Mouse (Mus musculus) kidney, postnatal 4 days (tissue): ENCODE measurements around the gene Sox5.

ENCODE experiments used
- DNase-seq, 2 experiments: peaks; one replicate each; pipeline ENCODE4 v3.0.0; 2021; ENCODE audit warnings: mixed read lengths in 2 of 2

The Sox5 gene

GRCm38 (mm10) chr6:144168696-144169476, 612.9 kb downstream of the Sox5 start:
- DNase-seq, result no peak

GRCm38 (mm10) chr6:144167058-144167457, 614.7 kb downstream of the Sox5 start:
- no peak for DNase-seq

GRCm38 (mm10) chr6:144166651-144167050, 615.1 kb downstream of the Sox5 start:
- DNase-seq, result no peak

GRCm38 (mm10) chr6:144166104-144166503, 615.7 kb downstream of the Sox5 start:
- DNase-seq, result peak; percentile 46 to 51

GRCm38 (mm10) chr6:144163501-144163900, 618.3 kb downstream of the Sox5 start:
- DNase-seq, result no peak

- DNase-seq, result no peak
Measured at GRCm38 (mm10) chr6:144158637-144159036, 623.1 kb downstream of the Sox5 start.

- DNase-seq, result no peak
Measured at GRCm38 (mm10) chr6:144154892-144155424, 626.8 kb downstream of the Sox5 start.

GRCm38 (mm10) chr6:144151957-144152356, 629.8 kb downstream of the Sox5 start:
- DNase-seq, result no peak

GRCm38 (mm10) chr6:144151075-144151474, 630.7 kb downstream of the Sox5 start:
- DNase-seq, result no peak

- no peak for DNase-seq
Measured at GRCm38 (mm10) chr6:144137397-144137796, 644.4 kb downstream of the Sox5 start.

GRCm38 (mm10) chr6:144136894-144137293, 644.9 kb downstream of the Sox5 start:
- no peak for DNase-seq

GRCm38 (mm10) chr6:144129927-144130326, 651.9 kb downstream of the Sox5 start:
- DNase-seq, result no peak

- DNase-seq, result no peak
Measured at GRCm38 (mm10) chr6:144119961-144120360, 661.8 kb downstream of the Sox5 start.

- DNase-seq, result no peak
Measured at GRCm38 (mm10) chr6:144116646-144117045, 665.1 kb downstream of the Sox5 start.

- DNase-seq, result no peak
Measured at GRCm38 (mm10) chr6:144111561-144111960, 670.2 kb downstream of the Sox5 start.

GRCm38 (mm10) chr6:144106848-144107247, 674.9 kb downstream of the Sox5 start:
- DNase-seq, result no peak

- DNase-seq, result no peak
Measured at GRCm38 (mm10) chr6:144105645-144106044, 676.1 kb downstream of the Sox5 start.

GRCm38 (mm10) chr6:144103612-144104011, 678.2 kb downstream of the Sox5 start:
- DNase-seq, result no peak

GRCm38 (mm10) chr6:144100852-144101251, 680.9 kb downstream of the Sox5 start:
- no peak for DNase-seq

- peak; percentile 36 to 48 for DNase-seq
Measured at GRCm38 (mm10) chr6:144098119-144098518, 683.7 kb downstream of the Sox5 start.

GRCm38 (mm10) chr6:144088256-144088655, 693.5 kb downstream of the Sox5 start:
- no peak for DNase-seq

GRCm38 (mm10) chr6:144086096-144086810, 695.5 kb downstream of the Sox5 start:
- DNase-seq, result no peak

GRCm38 (mm10) chr6:144082297-144082696, 699.5 kb downstream of the Sox5 start:
- DNase-seq, result no peak

GRCm38 (mm10) chr6:144077826-144078225, 704.0 kb downstream of the Sox5 start:
- no peak for DNase-seq
